Mouse (Mus musculus): ENCODE results near the gene Pla2g4e. TPM values are rescaled to one million over a fixed set of nuclear protein-coding genes. Genes with fewer than 3 reads are reported as not detected.

Pla2g4e gene
- total and polyA plus RNA-seq, 2 experiments from 2014 or later, result 1.6 to 2.9 TPM

DNA sequence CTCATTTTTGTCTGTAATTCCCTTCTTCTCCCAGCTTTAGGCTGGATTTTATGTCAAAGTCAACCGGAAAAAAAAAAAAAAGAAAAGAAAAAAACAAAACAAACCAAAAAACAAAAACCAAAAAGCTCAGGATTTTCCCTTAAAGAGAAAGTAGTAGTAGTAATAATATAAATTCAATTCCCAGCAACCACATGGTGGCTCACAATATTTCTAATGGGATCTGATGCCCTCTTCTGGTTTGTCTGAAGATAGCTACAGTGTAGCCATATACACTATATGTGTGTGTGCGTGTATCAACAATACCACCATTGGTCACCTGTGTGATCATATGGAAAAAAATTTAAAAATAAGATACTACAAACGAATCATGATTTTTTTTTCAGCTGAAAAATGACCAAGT is 75.8 kb downstream of the Pla2g4e start:
- Histone ChIP-seq H3K4me2 (ENCODE audit: low read depth, low read length) (no peak overlapping the region), H3K36me3 (replicated peaks; ENCODE audit: control insufficient read depth, insufficient read depth, low read length) (no peaks in the 10 kb centered on the region), H3K9ac (replicated peaks; ENCODE audit: low read depth, low read length) (no peak overlapping the region), H3K9me3 (replicated peaks; ENCODE audit: control insufficient read depth, low read length) (no peaks in the 10 kb centered on the region), H3K27me3 (ENCODE audit: control insufficient read depth, insufficient read depth, low read length) (no peaks in the 10 kb centered on the region; the same call in 1 of the 2 replicates), H3K27ac (ENCODE audit: low read depth) (no peak overlapping the region), H3K4me3 (ENCODE audit: low read depth, low read length) (no peak overlapping the region), H3K4me1 (ENCODE audit: control insufficient read depth, insufficient read depth) (no peaks in the 10 kb centered on the region)
- no peak for DNase-seq (ENCODE audit: low spot score)
- TF ChIP-seq CTCF (IDR thresholded peaks at IDR 0.05; ENCODE audit: low read depth) (peak; percentile 50), EP300 (IDR thresholded peaks at IDR 0.05; ENCODE audit: low read depth) (no peak)
- 78% methylated on average over 3 of the region's 3 CpGs for WGBS
- ATAC-seq (ENCODE audit: insufficient read depth, low read depth), result no peak

DNA sequence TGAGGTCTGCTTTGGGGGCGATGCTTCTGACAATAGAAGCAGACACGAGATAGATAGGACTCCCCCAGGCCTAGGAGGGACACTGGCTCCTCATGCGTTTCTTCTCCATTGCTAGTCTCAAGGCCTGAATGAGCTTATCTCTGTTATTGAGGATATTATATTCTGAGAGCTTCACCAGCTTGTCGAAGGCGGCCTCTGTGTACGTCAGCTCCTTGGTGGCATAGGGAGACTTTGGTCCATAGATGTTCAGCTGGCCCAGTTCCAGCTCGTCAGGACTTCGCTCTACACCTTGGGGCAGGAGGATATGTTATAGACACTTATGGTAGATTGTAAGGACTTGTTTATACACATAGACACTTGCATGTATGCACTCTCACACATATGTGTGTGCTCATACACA is 77.4 kb downstream of the Pla2g4e start:
- no peak for TF ChIP-seq CTCF (IDR thresholded peaks at IDR 0.05; ENCODE audit: low read depth)
- no peak for TF ChIP-seq EP300 (IDR thresholded peaks at IDR 0.05; ENCODE audit: low read depth)
- Histone ChIP-seq H3K4me2 (ENCODE audit: low read depth, low read length) (no peak overlapping the region), H3K9me3 (replicated peaks; ENCODE audit: control insufficient read depth, low read length) (no peaks in the 10 kb centered on the region), H3K36me3 (replicated peaks; ENCODE audit: control insufficient read depth, insufficient read depth, low read length) (no peaks in the 10 kb centered on the region), H3K27ac (ENCODE audit: low read depth) (no peak overlapping the region), H3K27me3 (ENCODE audit: control insufficient read depth, insufficient read depth, low read length) (no peaks in the 10 kb centered on the region), H3K4me1 (ENCODE audit: control insufficient read depth, insufficient read depth) (no peaks in the 10 kb centered on the region), H3K9ac (replicated peaks; ENCODE audit: low read depth, low read length) (no peak overlapping the region), H3K4me3 (ENCODE audit: low read depth, low read length) (no peak overlapping the region)
- WGBS, result 80% methylated on average over 8 of the region's 8 CpGs
- DNase-seq (ENCODE audit: low spot score) (no peak), ATAC-seq (ENCODE audit: insufficient read depth, low read depth) (no peak)

DNA sequence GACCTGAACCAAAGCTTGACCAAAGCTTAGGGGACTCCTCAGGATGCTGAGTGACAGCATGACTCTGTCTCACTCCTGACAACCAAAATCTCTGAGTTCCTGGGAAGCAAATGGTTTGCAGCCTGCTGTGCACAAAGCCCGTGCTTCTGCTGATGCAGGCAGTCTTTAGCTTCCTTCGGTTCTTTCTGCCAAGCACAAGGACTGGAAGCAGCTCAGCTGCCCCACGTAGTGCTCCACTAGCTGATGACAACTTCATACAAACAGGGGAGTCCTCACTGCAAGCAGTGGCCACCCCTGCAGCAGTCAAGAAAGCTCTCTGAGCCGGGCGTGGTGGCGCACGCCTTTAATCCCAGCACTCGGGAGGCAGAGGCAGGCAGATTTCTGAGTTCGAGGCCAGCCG is 79.7 kb downstream of the Pla2g4e start:
- Histone ChIP-seq H3K27ac (ENCODE audit: low read depth) (no peak overlapping the region), H3K9me3 (replicated peaks; ENCODE audit: control insufficient read depth, low read length) (no peaks in the 10 kb centered on the region), H3K9ac (replicated peaks; ENCODE audit: low read depth, low read length) (no peak overlapping the region), H3K4me3 (ENCODE audit: low read depth, low read length) (no peak overlapping the region), H3K4me1 (ENCODE audit: control insufficient read depth, insufficient read depth) (no peaks in the 10 kb centered on the region), H3K27me3 (ENCODE audit: control insufficient read depth, insufficient read depth, low read length) (no peaks in the 10 kb centered on the region), H3K4me2 (ENCODE audit: low read depth, low read length) (no peak overlapping the region), H3K36me3 (replicated peaks; ENCODE audit: control insufficient read depth, insufficient read depth, low read length) (no peaks in the 10 kb centered on the region)
- DNase-seq (ENCODE audit: low spot score), result no peak
- TF ChIP-seq EP300 (IDR thresholded peaks at IDR 0.05; ENCODE audit: low read depth) (no peak), CTCF (IDR thresholded peaks at IDR 0.05; ENCODE audit: low read depth) (no peak)
- no peak for ATAC-seq (ENCODE audit: insufficient read depth, low read depth)
- 82% methylated on average over 10 of the region's 10 CpGs for WGBS

DNA sequence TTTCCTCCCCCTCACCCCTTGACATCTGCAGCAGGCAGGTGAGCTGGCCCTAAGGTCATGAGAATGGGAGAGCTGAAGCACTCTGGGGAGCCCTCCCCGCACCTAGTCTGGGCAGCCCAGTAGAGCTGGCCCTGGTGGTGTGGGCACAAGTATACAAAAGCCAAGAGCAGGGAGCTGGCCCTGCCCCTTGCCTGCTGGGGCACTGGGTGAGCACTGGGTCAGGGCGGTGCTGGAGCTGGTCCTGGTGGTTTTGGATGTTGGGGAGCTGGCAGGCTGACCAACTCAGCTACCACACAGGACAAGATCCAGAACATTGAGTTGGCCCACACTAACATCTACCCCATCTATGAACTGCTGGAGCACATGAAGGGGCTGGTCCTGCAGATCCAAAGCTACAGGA is 85.7 kb downstream of the Pla2g4e start:
- H3K4me2 ChIP-seq (ENCODE audit: low read depth, low read length), result no peak overlapping the region
- 79% methylated on average over 2 of the region's 2 CpGs for WGBS
- H3K4me3 ChIP-seq (ENCODE audit: low read depth, low read length), result no peak overlapping the region
- H3K27ac ChIP-seq (ENCODE audit: low read depth), result no peak overlapping the region
- no peaks in the 10 kb centered on the region for H3K36me3 ChIP-seq (replicated peaks; ENCODE audit: control insufficient read depth, insufficient read depth, low read length)
- TF ChIP-seq CTCF (IDR thresholded peaks at IDR 0.05; ENCODE audit: low read depth) (no peak), EP300 (IDR thresholded peaks at IDR 0.05; ENCODE audit: low read depth) (no peak)
- no peak overlapping the region for H3K9ac ChIP-seq (replicated peaks; ENCODE audit: low read depth, low read length)
- H3K9me3 ChIP-seq (replicated peaks; ENCODE audit: control insufficient read depth, low read length), result no peaks in the 10 kb centered on the region
- ATAC-seq (ENCODE audit: insufficient read depth, low read depth) (no peak), DNase-seq (ENCODE audit: low spot score) (no peak)
- no peaks in the 10 kb centered on the region for H3K4me1 ChIP-seq (ENCODE audit: control insufficient read depth, insufficient read depth)
- no peaks in the 10 kb centered on the region for H3K27me3 ChIP-seq (ENCODE audit: control insufficient read depth, insufficient read depth, low read length)

DNA sequence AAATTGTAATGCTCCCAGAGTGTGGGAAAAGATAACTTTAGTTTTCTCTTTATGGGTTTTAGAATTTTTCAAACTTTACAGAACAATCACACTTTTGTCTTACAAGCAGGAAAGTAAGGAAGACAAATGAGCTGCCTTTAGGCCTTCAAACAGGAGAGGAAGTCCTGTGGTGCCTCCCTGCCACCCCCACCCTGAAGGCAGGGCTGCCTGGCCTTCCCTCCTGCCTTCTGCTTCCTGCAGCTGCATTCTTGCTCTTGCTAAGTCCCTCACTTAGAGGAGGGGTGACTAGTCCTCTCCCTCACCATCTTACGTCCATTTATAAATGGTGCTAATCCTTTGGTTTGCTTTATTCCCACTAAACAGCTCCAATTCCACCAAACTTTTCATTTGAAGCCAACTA is 86.3 kb downstream of the Pla2g4e start:
- no peak overlapping the region for H3K27ac ChIP-seq (ENCODE audit: low read depth)
- no peaks in the 10 kb centered on the region for H3K36me3 ChIP-seq (replicated peaks; ENCODE audit: control insufficient read depth, insufficient read depth, low read length)
- H3K9ac ChIP-seq (replicated peaks; ENCODE audit: low read depth, low read length), result no peak overlapping the region
- DNase-seq (ENCODE audit: low spot score) (no peak), ATAC-seq (ENCODE audit: insufficient read depth, low read depth) (no peak)
- H3K4me3 ChIP-seq (ENCODE audit: low read depth, low read length), result no peak overlapping the region
- TF ChIP-seq EP300 (IDR thresholded peaks at IDR 0.05; ENCODE audit: low read depth) (no peak), CTCF (IDR thresholded peaks at IDR 0.05; ENCODE audit: low read depth) (no peak)
- H3K9me3 ChIP-seq (replicated peaks; ENCODE audit: control insufficient read depth, low read length), result no peaks in the 10 kb centered on the region
- no peaks in the 10 kb centered on the region for H3K4me1 ChIP-seq (ENCODE audit: control insufficient read depth, insufficient read depth)
- no peaks in the 10 kb centered on the region for H3K27me3 ChIP-seq (ENCODE audit: control insufficient read depth, insufficient read depth, low read length)
- no peak overlapping the region for H3K4me2 ChIP-seq (ENCODE audit: low read depth, low read length)
- 46% methylated on average over 1 of the region's 1 CpGs for WGBS

DNA sequence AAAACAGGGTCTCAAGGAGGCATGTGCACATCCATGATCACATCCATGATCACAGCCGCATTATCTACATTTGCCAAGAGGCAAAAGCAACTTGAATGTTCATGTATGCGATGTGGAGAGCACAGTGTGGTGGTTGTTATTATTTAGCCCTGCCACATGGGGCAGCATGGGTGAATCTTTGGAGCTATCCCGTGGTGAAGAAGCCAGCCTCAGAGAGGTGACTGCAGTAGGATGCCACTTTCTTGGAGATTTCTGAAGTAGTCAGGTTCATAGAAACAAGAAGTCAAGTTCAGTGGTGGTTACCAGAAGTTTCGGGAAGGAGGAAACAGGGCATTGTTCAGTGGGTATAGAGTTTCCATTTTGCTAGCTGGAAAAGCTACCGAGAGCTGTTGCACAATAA is 87.1 kb downstream of the Pla2g4e start:
- 46% methylated on average over 5 of the region's 5 CpGs for WGBS
- no peak for ATAC-seq (ENCODE audit: insufficient read depth, low read depth)
- H3K4me1 ChIP-seq (ENCODE audit: control insufficient read depth, insufficient read depth), result no peaks in the 10 kb centered on the region
- no peak overlapping the region for H3K4me3 ChIP-seq (ENCODE audit: low read depth, low read length)
- no peak overlapping the region for H3K9ac ChIP-seq (replicated peaks; ENCODE audit: low read depth, low read length)
- no peaks in the 10 kb centered on the region for H3K36me3 ChIP-seq (replicated peaks; ENCODE audit: control insufficient read depth, insufficient read depth, low read length)
- TF ChIP-seq CTCF (IDR thresholded peaks at IDR 0.05; ENCODE audit: low read depth) (peak; percentile 35), EP300 (IDR thresholded peaks at IDR 0.05; ENCODE audit: low read depth) (no peak)
- no peaks in the 10 kb centered on the region for H3K27me3 ChIP-seq (ENCODE audit: control insufficient read depth, insufficient read depth, low read length)
- no peak overlapping the region for H3K27ac ChIP-seq (ENCODE audit: low read depth)
- DNase-seq (ENCODE audit: low spot score), result no peak
- no peaks in the 10 kb centered on the region for H3K9me3 ChIP-seq (replicated peaks; ENCODE audit: control insufficient read depth, low read length)
- H3K4me2 ChIP-seq (ENCODE audit: low read depth, low read length), result no peak overlapping the region
